Mouse (Mus musculus) liver, postnatal 0 days (tissue): Measurements from ENCODE around the gene Gsap. TPM values are rescaled to one million over a fixed set of nuclear protein-coding genes. Genes with fewer than 3 reads are reported as not detected.
A peak's percentile ranks its signal among the peaks of the same experiment; 100 is the strongest.
"Not testable (repeated sequence)": the region's sequence is repeated elsewhere in the genome, so short reads cannot be mapped to it uniquely, and the experiment has no call there.

Source experiments
- ATAC-seq: fragments of 200-750 bp; cut with Nextera tagmentation; 2 replicates; pipeline ENCODE4 v1.8.0; 2017; ENCODE audit warnings: mild to moderate bottlenecking, moderate library complexity
- DNase-seq: peaks from one replicate; pipeline ENCODE4 v3.0.0-alpha.2; 2016
- H3K27ac ChIP-seq: fragments of 300-500 bp; sonication (generic); 2 replicates; pipeline ENCODE4 v1.5.1; 2014; ENCODE audit warnings: antibody characterized with exemption, moderate library complexity, mild to moderate bottlenecking, low read depth
- H3K27me3 ChIP-seq: fragments of 300-500 bp; sonication (generic); 2 replicates; pipeline ENCODE4 v1.6.1; 2014; ENCODE audit warnings: low read length, control low read depth, mixed read lengths; ENCODE audit not compliant: insufficient read depth
- H3K36me3 ChIP-seq: fragments of 300-500 bp; sonication (generic); replicated peaks from 2 replicates; pipeline ENCODE4 v1.6.1; 2014; ENCODE audit warnings: mild to moderate bottlenecking, control low read depth, low read length, moderate library complexity, mixed read lengths; ENCODE audit not compliant: insufficient read depth
- H3K4me1 ChIP-seq: fragments of 300-500 bp; sonication (generic); 2 replicates; pipeline ENCODE4 v1.6.1; 2014; ENCODE audit warnings: antibody characterized with exemption, mild to moderate bottlenecking, control low read depth; ENCODE audit not compliant: insufficient read depth
- H3K4me2 ChIP-seq: fragments of 300-500 bp; sonication (generic); 2 replicates; pipeline ENCODE4 v1.6.1; 2014; ENCODE audit warnings: low read depth, mild to moderate bottlenecking, low read length, moderate library complexity, mixed read lengths
- H3K4me3 ChIP-seq: fragments of 300-500 bp; sonication (generic); 2 replicates; pipeline ENCODE4 v1.5.1; 2014; ENCODE audit warnings: low read depth, low read length
- H3K9ac ChIP-seq: fragments of 300-500 bp; sonication (generic); replicated peaks from 2 replicates; pipeline ENCODE4 v1.6.1; 2014; ENCODE audit warnings: mild to moderate bottlenecking, moderate library complexity
- H3K9me3 ChIP-seq: fragments of 300-500 bp; sonication (generic); 2 replicates; pipeline ENCODE4 v1.6.1; 2016; ENCODE audit warnings: mild to moderate bottlenecking, control low read depth, low read length, mixed read lengths
- CTCF ChIP-seq: sonication (generic); IDR thresholded peaks from 2 replicates; pipeline ENCODE4 v1.5.1; 2016; ENCODE audit warnings: antibody characterized with exemption, low read depth
- EP300 ChIP-seq: IDR thresholded peaks from 2 replicates; pipeline ENCODE4 v1.6.1; 2016; ENCODE audit warnings: antibody characterized with exemption, low read depth, mild to moderate bottlenecking
- WGBS: fragments of 180-500 bp; shearing (Covaris S2); extraction: QIAGEN DNeasy Blood & Tissue Kit; methylation state at CpG from one replicate; pipeline ENCODE4 v1.1.7; 2014; ENCODE audit not compliant: insufficient replicate concordance; 5-methylcytosine and 5-hydroxymethylcytosine counted together
- polyA plus RNA-seq: library from polyadenylated mRNA; unstranded; fragments of >200 nt; fragmentation: Nextera tagmentation; extraction: Ambion mirVana; gene quantifications from 2 replicates; pipeline ENCODE4 v1.2.1, GENCODE M21; 2015

The Gsap gene
- polyA plus RNA-seq, 1 experiment from 2014 or later, result 2.9 TPM

GRCm38 (mm10) chr5:21331656-21332055 lies 145.6 kb downstream of the Gsap start:
- Histone ChIP-seq H3K9me3 (no peaks in the 10 kb centered on the region), H3K27ac (no peak overlapping the region)
- DNase-seq, result no peak

GRCm38 (mm10) chr5:21332119-21332518 lies 146.1 kb downstream of the Gsap start:
- ATAC-seq, result peak; percentile 33; the same call in 1 of the 2 replicates
- no peak overlapping the region for H3K4me2 ChIP-seq
- 36% methylated on average over 1 of the region's 1 CpGs for WGBS
- H3K27me3 ChIP-seq, result no peaks in the 10 kb centered on the region
- no peak overlapping the region for H3K9ac ChIP-seq
- TF ChIP-seq EP300, result no peak
- no peak for TF ChIP-seq CTCF
- H3K36me3 ChIP-seq, result no peaks in the 10 kb centered on the region
- H3K4me3 ChIP-seq, result no peak overlapping the region
- H3K4me1 ChIP-seq, result peaks cover 4% of the 10 kb centered on the region; the same call in 1 of the 2 replicates
- no peaks in the 10 kb centered on the region for H3K9me3 ChIP-seq
- no peak for DNase-seq
- H3K27ac ChIP-seq, result no peak overlapping the region

More at GRCm38 (mm10) chr5:21331656-21332055, 145.6 kb downstream of the Gsap start:
- Histone ChIP-seq H3K27me3 (no peaks in the 10 kb centered on the region), H3K36me3 (no peaks in the 10 kb centered on the region), H3K4me2 (no peak overlapping the region), H3K4me1 (peaks cover 4% of the 10 kb centered on the region; the same call in 1 of the 2 replicates), H3K4me3 (no peak overlapping the region), H3K9ac (no peak overlapping the region)
- ATAC-seq, result no peak
- 56% methylated on average over 5 of the region's 5 CpGs for WGBS
- no peak for TF ChIP-seq CTCF

GRCm38 (mm10) chr5:21342265-21342664 lies 156.2 kb downstream of the Gsap start:
- H3K9me3 ChIP-seq, DNase-seq, H3K27me3 ChIP-seq, H3K36me3 ChIP-seq, H3K4me2 ChIP-seq, H3K4me3 ChIP-seq, ATAC-seq, H3K9ac ChIP-seq, H3K4me1 ChIP-seq, H3K27ac ChIP-seq: not testable (repeated sequence)

- DNase-seq (no peak), ATAC-seq (no peak)
- no peak overlapping the region for H3K4me2 ChIP-seq
- H3K36me3 ChIP-seq, result no peaks in the 10 kb centered on the region
- H3K9me3 ChIP-seq, result no peaks in the 10 kb centered on the region
- H3K9ac ChIP-seq, result no peak overlapping the region
- WGBS, result 78% methylated on average over 7 of the region's 7 CpGs
- H3K27me3 ChIP-seq, result no peaks in the 10 kb centered on the region
- no peak overlapping the region for H3K4me3 ChIP-seq
- no peaks in the 10 kb centered on the region for H3K4me1 ChIP-seq
- TF ChIP-seq CTCF, result no peak
- TF ChIP-seq EP300, result no peak
- H3K27ac ChIP-seq, result no peak overlapping the region
Measured at GRCm38 (mm10) chr5:21348366-21348765, 162.3 kb downstream of the Gsap start.

GRCm38 (mm10) chr5:21351678-21352077 lies 165.6 kb downstream of the Gsap start:
- Histone ChIP-seq H3K4me3 (no peak overlapping the region), H3K9ac (no peak overlapping the region), H3K27ac (no peak overlapping the region), H3K4me2 (no peak overlapping the region), H3K27me3 (no peaks in the 10 kb centered on the region), H3K36me3 (no peaks in the 10 kb centered on the region), H3K4me1 (no peaks in the 10 kb centered on the region), H3K9me3 (no peaks in the 10 kb centered on the region)
- no peak for TF ChIP-seq EP300
- no peak for TF ChIP-seq CTCF
- no peak for ATAC-seq
- DNase-seq, result no peak

- Histone ChIP-seq H3K27me3 (no peaks in the 10 kb centered on the region), H3K9ac (no peak overlapping the region), H3K9me3 (no peaks in the 10 kb centered on the region), H3K4me1 (no peaks in the 10 kb centered on the region), H3K27ac (no peak overlapping the region), H3K36me3 (no peaks in the 10 kb centered on the region), H3K4me2 (no peak overlapping the region), H3K4me3 (no peak overlapping the region)
- TF ChIP-seq EP300, result no peak
- no peak for TF ChIP-seq CTCF
- ATAC-seq, result no peak
- 71% methylated on average over 3 of the region's 3 CpGs for WGBS
- no peak for DNase-seq
Measured at GRCm38 (mm10) chr5:21358648-21359047, 172.6 kb downstream of the Gsap start.

- Histone ChIP-seq H3K9ac (no peak overlapping the region), H3K4me1 (no peaks in the 10 kb centered on the region), H3K4me3 (no peak overlapping the region), H3K36me3 (no peaks in the 10 kb centered on the region), H3K27me3 (no peaks in the 10 kb centered on the region), H3K27ac (no peak overlapping the region), H3K4me2 (no peak overlapping the region), H3K9me3 (no peaks in the 10 kb centered on the region)
- no peak for TF ChIP-seq EP300
- TF ChIP-seq CTCF, result no peak
- 70% methylated on average over 3 of the region's 3 CpGs for WGBS
- ATAC-seq, result no peak
- DNase-seq, result no peak
Measured at GRCm38 (mm10) chr5:21363343-21363742, 177.3 kb downstream of the Gsap start.

Other genes with a start within 250 kb of the Gsap start
- gene Rsbn1l, start 229.9 kb upstream of the Gsap start, polyA plus RNA-seq, result 3.7 and 5.5 TPM in 2 replicates
- 11.3 and 12.5 TPM in 2 replicates for gene Ptpn12, start 130.3 kb upstream of the Gsap start, polyA plus RNA-seq
- gene Fgl2, start 186.4 kb downstream of the Gsap start, polyA plus RNA-seq, result 3.2 and 3.5 TPM in 2 replicates
- 0.06 and 0.09 TPM in 2 replicates for gene Ccdc146, start 238.4 kb downstream of the Gsap start, polyA plus RNA-seq
- gene Fam185a, start 238.7 kb downstream of the Gsap start, polyA plus RNA-seq, result 2.7 and 3.0 TPM in 2 replicates